Mouse (Mus musculus): ENCODE data around the gene Hint2.

DNA sequence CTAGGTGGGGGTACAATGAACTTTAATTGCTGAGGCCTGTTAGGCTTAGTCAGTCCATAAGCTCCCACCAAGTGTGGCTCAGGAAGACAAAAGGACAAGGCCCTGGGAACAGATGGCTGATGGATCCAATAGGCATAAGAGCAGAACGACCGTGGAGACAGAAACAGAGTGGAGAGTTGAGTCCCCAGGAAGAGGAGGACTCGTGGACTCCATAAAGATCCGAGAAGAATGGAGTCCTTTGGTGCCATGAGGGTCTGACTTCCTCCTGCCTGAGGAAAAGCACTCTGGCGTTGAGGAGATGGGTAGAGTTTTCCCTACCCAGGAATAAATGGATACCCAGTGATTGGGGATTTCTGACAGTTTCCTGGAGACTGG, 25.6 kb downstream of the Hint2 start:
- TF ChIP-seq EP300 (IDR thresholded peaks at IDR 0.05; ENCODE audit: low read depth) (no peak), CTCF (IDR thresholded peaks at IDR 0.05; ENCODE audit: low read depth) (no peak)

Measured in liver, postnatal 0 days (tissue).